In genomic region chr7:107253355-107253754, GRCm38 (mm10) we compare ENCODE assay signal across 26 mouse cellular contexts. TPM values are rescaled to one million over a fixed set of nuclear protein-coding genes. Genes with fewer than 3 reads are reported as not detected.
DNase-seq lines count a peak whose midpoint lies in the region; ATAC-seq lines count a peak whose summit lies in the region.
"Had no signal": no experiment of that assay in that cellular context is flagged by ENCODE, and none has a peak within 500 bp of the region (broad histone marks: within the 10 kb centered on the region; RNA-seq: fewer than 3 reads in every experiment).

No protein-coding gene starts in this region.

- DNase-seq in frontal cortex, postnatal 25 days (ENCODE audit: low spot score in 2 of 2) = no peak
- DNase-seq in left cerebral cortex, adult 18-20 months (ENCODE audit: low spot score in 2 of 2) = peak; percentile 5 to 25
- DNase-seq in left cerebral cortex, postnatal 4 days = no peak
- DNase-seq in right cerebral cortex, adult 18-20 months = peak; percentile 11
- DNase-seq in right cerebral cortex, postnatal 14 days = no peak
- peak; percentile 6 for DNase-seq in right cerebral cortex, postnatal 25 days
- no peak for DNase-seq in adrenal gland, postnatal 4 days (ENCODE audit: low spot score in 2 of 2)
- DNase-seq: adrenal gland, adult 2 months; adrenal gland, postnatal 14 days; B cell, adult 2 months; cerebellum, adult 18-20 months; cerebellum, adult 9-10 months; cerebellum, postnatal 14 days; gastrocnemius, postnatal 25 days; heart, adult 18-20 months; heart, postnatal 10 days; heart, postnatal 36 days had no signal

- peak; percentile 85 for ATAC-seq in frontal cortex, adult (ENCODE audit: low TSS enrichment)
- ATAC-seq: forebrain, embryonic 14.5 days; hindbrain, postnatal 0 days; inflammation-experienced regulatory T-cells, adult 6 months; intestine, embryonic 16.5 days; Patski had no signal

- intact Hi-C loops in left cerebral cortex, postnatal 4 days (cut with DNase I) = no loop called here

RNA-seq across cellular contexts. Expression of gene Rbmxl2, which starts 44.1 kb away (rescaled TPM):
- not detected for total RNA-seq in left cerebral cortex, adult 18-20 months (2021)
- not detected for total RNA-seq in left cerebral cortex, postnatal 4 days (2021)
- total RNA-seq in adrenal gland, postnatal 4 days (2021) = not detected
- total RNA-seq: adrenal gland, adult 2 months; adrenal gland, postnatal 14 days; CH12.LX; G1E; gastrocnemius, adult 8-10 months; gastrocnemius, postnatal 25 days; heart, adult 18-20 months; heart, postnatal 36 days; hindbrain, postnatal 0 days had no signal

Comparison
In these comparisons a context has a peak if more than half of its experiments do, and no peak if none do; other contexts are left out.
1. DNase-seq: peak in left cerebral cortex, adult 18-20 months (2 of 2), right cerebral cortex, adult 18-20 months (single experiment) and right cerebral cortex, postnatal 25 days (single experiment); none in frontal cortex, postnatal 25 days (0 of 2), left cerebral cortex, postnatal 4 days (single experiment), right cerebral cortex, postnatal 14 days (single experiment) and adrenal gland, postnatal 4 days (0 of 2).